Mouse (Mus musculus) embryonic stem cell, embryonic (primary cell): Measurements from ENCODE around the gene Arhgap42.

Experiments used
- CTCF ChIA-PET, 4 experiments: fragments of 300-600 bp in 2 of 4; fragments of 350-600 bp in 2 of 4; sonication (Branson Sonifier 250); formaldehyde crosslinking; loops; one replicate each; lab custom pipeline; 2022; ENCODE audit warnings: inconsistent platforms in 2 of 4; lab: Charles Lee
- POLR2A ChIA-PET, 4 experiments: fragments of 300-600 bp in 2 of 4; fragments of 350-600 bp in 2 of 4; sonication (Branson Sonifier 250); formaldehyde crosslinking; loops; one replicate each; lab custom pipeline; 2022; ENCODE audit warnings: antibody characterized with exemption in 4 of 4, inconsistent platforms in 1 of 4; lab: Charles Lee

The Arhgap42 gene

GRCm38 (mm10) chr9:9218301-9218700, 20.6 kb downstream of the Arhgap42 start:
- ChIA-PET CTCF (interaction anchor here in 1 of 4 experiments (0.5 to 0.9 kb wide), 2 partner anchors 18 to 21 kb away, joined by 3 to 5 read pairs; partner anchors contain the start of gene Arhgap42), POLR2A (interaction anchor here in 2 of 4 experiments (1.4 kb wide), 2 partner anchors 20 kb away, joined by 3 to 5 read pairs; partner anchors contain the start of gene Arhgap42 (in 2 of the 2))

- POLR2A ChIA-PET: interaction anchor here in 1 of 4 experiments (2.6 kb wide), 1 partner anchor 16 kb away, joined by 8 read pairs; no protein-coding TSS in a partner anchor
Observed at GRCm38 (mm10) chr9:9214849-9215248, 24.1 kb downstream of the Arhgap42 start.

GRCm38 (mm10) chr9:9214296-9214695, 24.6 kb downstream of the Arhgap42 start:
- POLR2A ChIA-PET: no interaction called here

More at GRCm38 (mm10) chr9:9214849-9215248, 24.1 kb downstream of the Arhgap42 start:
- CTCF ChIA-PET: no interaction called here

GRCm38 (mm10) chr9:9211411-9212087, 27.4 kb downstream of the Arhgap42 start:
- ChIA-PET POLR2A (no interaction called here), CTCF (no interaction called here)

More at GRCm38 (mm10) chr9:9214296-9214695, 24.6 kb downstream of the Arhgap42 start:
- CTCF ChIA-PET: no interaction called here

- CTCF ChIA-PET: no interaction called here
- POLR2A ChIA-PET: interaction anchor here in 3 of 4 experiments (0.6 to 1.5 kb wide), 5 partner anchors 28 to 165 kb away, joined by 3 read pairs; partner anchors contain the start of gene Arhgap42 (in 2 of the 3)
Observed at GRCm38 (mm10) chr9:9210464-9210863, 28.4 kb downstream of the Arhgap42 start.

- ChIA-PET POLR2A (interaction anchor here in 2 of 4 experiments (0.9 to 2.8 kb wide), 4 partner anchors 21 to 103 kb away, joined by 3 to 11 read pairs (median 3); partner anchors contain the start of gene Arhgap42 (in 1 of the 2)), CTCF (no interaction called here)
Observed at GRCm38 (mm10) chr9:9208205-9208604, 30.7 kb downstream of the Arhgap42 start.

DNA sequence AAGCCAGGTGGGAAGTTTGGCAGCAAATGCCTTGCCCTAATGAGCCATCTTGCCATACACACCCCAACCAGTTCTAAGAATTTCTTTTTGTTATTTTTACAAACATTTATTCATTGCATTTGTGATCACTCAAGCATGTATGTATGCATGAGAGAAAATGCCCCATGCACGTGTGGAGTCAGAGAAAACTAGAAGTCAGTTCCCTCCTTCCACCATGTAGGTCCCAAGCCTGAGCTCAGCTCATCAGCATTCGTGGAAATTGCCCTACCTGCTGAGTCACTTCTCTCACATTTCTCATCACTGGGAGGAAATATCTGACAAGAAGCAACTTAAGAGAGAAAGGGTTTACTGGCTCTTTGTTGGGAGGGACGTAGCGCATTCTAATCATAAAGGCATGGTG, 31.6 kb downstream of the Arhgap42 start:
- POLR2A ChIA-PET: interaction anchor here in 1 of 4 experiments (2.8 kb wide), 1 partner anchor 62 kb away, joined by 11 read pairs; no protein-coding TSS in a partner anchor
- CTCF ChIA-PET: no interaction called here

- ChIA-PET CTCF (no interaction called here), POLR2A (interaction anchor here in 1 of 4 experiments (1.1 to 1.4 kb wide), 2 partner anchors 40 to 150 kb away, joined by 3 read pairs; no protein-coding TSS in a partner anchor)
Observed at GRCm38 (mm10) chr9:9200827-9201388, 38.0 kb downstream of the Arhgap42 start.

DNA sequence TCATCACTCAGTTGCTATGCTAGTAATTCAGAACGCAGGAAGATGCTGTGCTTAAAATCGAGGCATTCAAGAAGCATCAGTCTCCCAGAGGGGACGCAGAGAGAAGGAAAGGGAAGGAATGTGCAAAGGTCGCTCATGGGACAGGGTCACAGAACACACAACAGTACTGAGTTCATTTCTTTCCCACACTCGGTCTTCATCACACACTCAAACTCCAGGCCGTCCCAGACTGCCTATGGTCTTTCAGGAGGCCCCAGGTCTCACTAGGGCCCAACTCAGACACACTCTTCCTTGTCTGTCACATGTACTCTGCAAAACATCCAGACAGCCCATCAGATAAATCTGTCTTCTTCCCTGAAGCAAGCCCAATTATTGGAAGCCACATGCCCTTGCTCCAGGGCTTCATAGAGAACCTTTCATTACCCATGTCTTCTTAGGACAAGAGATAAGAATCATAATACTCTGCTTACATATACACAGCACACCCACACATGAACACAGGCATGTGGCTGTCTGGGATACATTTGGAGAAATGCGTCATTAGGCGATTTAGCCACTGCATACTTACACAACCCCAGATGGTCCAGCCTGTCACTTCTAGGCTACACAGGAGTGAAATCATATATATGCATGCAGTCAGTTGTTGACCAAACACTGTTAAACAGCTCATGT, 39.6 kb downstream of the Arhgap42 start:
- ChIA-PET CTCF (no interaction called here), POLR2A (interaction anchor here in 1 of 4 experiments (1.1 kb wide), 1 partner anchor 38 kb away, joined by 3 read pairs; no protein-coding TSS in a partner anchor)

DNA sequence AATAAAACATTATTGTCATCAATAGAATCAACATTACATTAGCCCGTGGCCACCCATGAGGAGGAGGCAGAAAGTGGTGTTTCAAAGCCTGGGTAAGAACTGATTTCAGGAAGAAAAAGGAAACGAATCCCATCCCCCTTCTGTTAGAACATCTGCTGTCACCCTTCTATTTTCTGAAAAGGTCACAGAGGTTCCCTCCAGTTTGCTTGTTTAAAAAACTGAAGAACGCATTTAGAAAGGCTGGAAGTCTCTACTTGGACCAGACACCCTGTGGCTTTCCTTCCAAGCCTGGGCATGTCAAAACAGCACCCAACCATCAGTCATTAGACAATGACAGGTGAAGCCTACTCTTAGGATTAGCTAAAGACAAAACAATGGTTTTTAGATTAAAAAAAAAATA, 40.3 kb downstream of the Arhgap42 start:
- ChIA-PET CTCF (interaction anchor here in 1 of 4 experiments (0.7 kb wide), 1 partner anchor 1440 kb away, joined by 6 read pairs; no protein-coding TSS in a partner anchor), POLR2A (no interaction called here)

DNA sequence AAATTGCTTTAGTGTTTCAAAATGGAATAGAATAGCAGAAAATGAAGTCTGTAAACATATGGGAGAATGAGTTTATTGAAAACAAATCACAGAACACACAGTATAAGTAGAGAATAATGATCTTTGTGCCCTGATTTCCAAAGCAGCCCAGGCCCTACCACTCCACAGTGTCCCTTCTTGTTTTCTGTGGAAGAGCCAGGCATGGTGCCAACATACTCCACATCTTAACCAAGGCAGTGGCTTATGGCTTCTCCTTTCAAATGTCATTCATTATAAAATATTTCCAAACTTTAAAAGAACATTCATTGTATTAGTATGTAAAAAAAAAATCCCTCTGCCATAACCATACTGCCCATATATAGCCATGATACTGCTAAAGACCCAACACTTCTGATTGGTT, 42.9 kb downstream of the Arhgap42 start:
- POLR2A ChIA-PET: interaction anchor here in 1 of 4 experiments (0.6 to 0.7 kb wide), 2 partner anchors 21 to 286 kb away, joined by 3 to 4 read pairs; no protein-coding TSS in a partner anchor
- CTCF ChIA-PET: no interaction called here

GRCm38 (mm10) chr9:9194496-9194895, 44.4 kb downstream of the Arhgap42 start:
- ChIA-PET POLR2A (interaction anchor here in 1 of 4 experiments (0.7 kb wide), 1 partner anchor 75 kb away, joined by 3 read pairs; no protein-coding TSS in a partner anchor), CTCF (no interaction called here)

DNA sequence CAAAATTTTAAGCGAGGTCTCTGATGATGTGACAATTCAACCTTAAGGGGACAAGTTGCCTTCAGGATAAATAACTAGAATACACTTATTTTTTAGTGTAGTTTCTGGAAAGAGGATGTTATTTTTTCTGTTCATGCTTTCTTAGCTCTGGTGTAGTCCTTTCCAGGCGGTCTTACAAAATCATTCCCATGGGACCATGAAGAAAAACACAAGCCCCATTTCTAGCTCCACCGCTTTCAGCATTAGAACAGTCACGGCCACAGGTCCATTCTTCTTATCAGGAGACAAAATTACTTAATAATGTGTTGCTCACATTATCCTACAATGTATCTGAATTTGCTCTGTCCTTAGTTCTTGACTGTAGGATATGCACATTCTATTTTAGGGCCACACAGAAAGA, 46.2 kb downstream of the Arhgap42 start:
- POLR2A ChIA-PET: interaction anchor here in 2 of 4 experiments (1.1 to 1.5 kb wide), 2 partner anchors 10 to 46 kb away, joined by 3 to 5 read pairs; partner anchors contain the start of gene Arhgap42 (in 1 of the 2)
- CTCF ChIA-PET: no interaction called here

DNA sequence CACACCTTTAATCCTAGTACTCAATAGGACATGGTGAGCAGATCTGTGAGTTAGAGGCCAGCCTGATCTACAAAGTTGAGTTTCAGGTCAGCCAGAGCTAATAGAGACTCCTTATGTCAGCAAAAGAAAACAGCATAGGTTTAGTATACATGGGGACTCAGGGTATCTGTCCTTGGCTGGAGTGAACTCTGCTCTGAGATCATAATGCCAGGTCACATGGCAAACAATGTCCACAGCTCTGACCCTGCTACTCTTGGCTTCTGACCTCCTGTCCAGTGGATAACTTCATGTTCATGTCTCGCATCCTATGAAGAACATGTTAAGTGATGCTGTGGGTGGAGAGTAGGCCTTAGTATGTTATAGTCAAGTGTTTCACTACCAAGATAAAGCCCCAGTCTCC, 48.1 kb downstream of the Arhgap42 start:
- CTCF ChIA-PET: no interaction called here
- POLR2A ChIA-PET: interaction anchor here in 1 of 4 experiments (1.2 kb wide), 1 partner anchor 13 kb away, joined by 3 read pairs; no protein-coding TSS in a partner anchor

- ChIA-PET POLR2A (interaction anchor here in 1 of 4 experiments (0.6 kb wide), 1 partner anchor 99 kb away, joined by 3 read pairs; no protein-coding TSS in a partner anchor), CTCF (interaction anchor here in 1 of 4 experiments (0.6 kb wide), 1 partner anchor 98 kb away, joined by 4 read pairs; no protein-coding TSS in a partner anchor)
Observed at GRCm38 (mm10) chr9:9188167-9188566, 50.7 kb downstream of the Arhgap42 start.

DNA sequence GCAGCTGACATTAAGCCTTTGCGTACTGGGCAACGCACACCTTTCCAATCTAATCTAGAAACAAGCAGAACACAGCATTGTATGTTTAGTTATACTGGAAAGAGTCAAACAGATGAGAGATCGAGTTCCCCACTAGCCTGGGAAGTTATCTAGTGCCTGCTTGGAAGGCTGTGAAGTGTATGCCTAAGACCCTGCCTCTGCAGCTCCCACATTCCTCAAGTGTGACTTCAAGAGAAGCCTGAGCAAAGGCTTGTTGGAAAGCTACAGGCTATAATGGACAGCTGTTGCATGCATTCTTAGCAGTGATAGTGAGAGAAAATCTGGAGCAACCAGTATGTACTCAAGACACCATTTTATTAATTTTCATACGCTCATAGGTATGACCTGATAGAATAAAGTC, 61.2 kb downstream of the Arhgap42 start:
- ChIA-PET CTCF (no interaction called here), POLR2A (interaction anchor here in 1 of 4 experiments (1.2 kb wide), 1 partner anchor 14 kb away, joined by 3 read pairs; no protein-coding TSS in a partner anchor)

GRCm38 (mm10) chr9:9174924-9175323, 64.0 kb downstream of the Arhgap42 start:
- ChIA-PET POLR2A (interaction anchor here in 2 of 4 experiments (0.6 to 1.7 kb wide), 5 partner anchors 11 to 94 kb away, joined by 3 to 5 read pairs (median 3); partner anchors contain the start of gene Arhgap42 (in 1 of the 2)), CTCF (no interaction called here)

GRCm38 (mm10) chr9:9174206-9174605, 64.7 kb downstream of the Arhgap42 start:
- CTCF ChIA-PET: interaction anchor here in 1 of 4 experiments (1.2 kb wide), 1 partner anchor 14 kb away, joined by 3 read pairs; no protein-coding TSS in a partner anchor
- POLR2A ChIA-PET: interaction anchor here in 1 of 4 experiments (1.0 to 1.7 kb wide), 3 partner anchors 10 to 95 kb away, joined by 3 to 5 read pairs (median 3); no protein-coding TSS in a partner anchor
